Mouse (Mus musculus): ENCODE results near the gene Cmtm2b.
"Not testable (repeated sequence)": the region's sequence is repeated elsewhere in the genome, so short reads cannot be mapped to it uniquely, and the experiment has no call there.

Gene Cmtm2b

DNA sequence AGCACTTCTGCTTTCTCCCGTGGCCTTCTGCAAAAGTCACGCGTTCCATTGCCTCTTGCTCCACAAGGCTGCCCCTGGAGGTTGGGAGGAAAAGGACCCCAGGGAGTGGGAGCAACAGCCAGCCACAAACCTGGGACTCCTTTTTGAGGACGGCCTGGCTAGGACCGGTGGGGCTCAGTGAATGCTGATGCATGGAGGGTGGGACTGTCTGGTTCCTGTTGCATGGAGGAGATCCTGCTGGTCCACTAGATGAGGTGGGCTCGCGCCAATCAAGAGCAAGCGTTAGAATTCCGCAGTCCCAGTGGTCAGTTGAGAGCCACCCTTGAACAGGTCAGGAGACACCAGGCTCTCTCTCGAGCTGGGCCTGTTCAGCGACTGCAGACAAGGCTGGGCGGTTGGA lies at the start of gene Cmtm2b:
Cmtm2b (plus strand) TSS at position 301 of the 400 bp plus-strand sequence.
- not testable (repeated sequence) for DNase-seq (ENCODE audit: low read depth, low spot score)

DNA sequence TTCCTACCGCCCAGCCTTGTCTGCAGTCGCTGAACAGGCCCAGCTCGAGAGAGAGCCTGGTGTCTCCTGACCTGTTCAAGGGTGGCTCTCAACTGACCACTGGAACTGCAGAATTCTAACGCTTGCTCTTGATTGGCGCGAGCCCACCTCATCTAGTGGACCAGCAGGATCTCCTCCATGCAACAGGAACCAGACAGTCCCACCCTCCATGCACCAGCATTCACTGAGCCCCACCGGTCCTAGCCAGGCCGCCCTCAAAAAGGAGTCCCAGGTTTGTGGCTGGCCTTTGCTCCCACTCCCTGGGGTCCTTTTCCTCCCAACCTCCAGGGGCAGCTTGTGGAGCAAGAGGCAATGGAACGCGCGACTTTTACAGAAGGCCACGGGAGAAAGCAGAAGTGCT lies 28.9 kb upstream of the Cmtm2b start, which contains the start of gene Cmtm2a:
Cmtm2a (minus strand) TSS at position 101 of the 400 bp plus-strand sequence.
- DNase-seq (ENCODE audit: low read depth, low spot score): not testable (repeated sequence)

DNA sequence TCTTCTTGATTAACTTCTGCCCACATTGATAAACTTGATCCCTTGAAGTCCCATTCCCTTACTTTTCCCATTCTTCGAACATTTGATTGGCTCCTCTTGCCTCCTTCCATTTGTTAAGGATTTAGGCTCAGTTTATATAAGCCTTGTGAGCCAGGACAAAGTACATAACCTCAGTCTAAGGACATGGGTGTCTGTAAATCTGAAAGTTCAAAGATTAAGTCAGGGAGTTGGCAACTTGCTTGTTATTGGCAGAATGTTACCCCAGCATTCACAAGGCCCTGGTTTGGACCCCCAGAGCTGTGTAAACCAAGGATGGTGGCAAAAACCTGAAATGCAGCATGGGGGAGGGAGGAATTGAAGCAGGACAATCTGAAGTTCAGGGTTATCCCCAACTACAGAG lies 27.6 kb upstream of the Cmtm2b start:
- no peak for DNase-seq (ENCODE audit: low read depth, low spot score)

DNA sequence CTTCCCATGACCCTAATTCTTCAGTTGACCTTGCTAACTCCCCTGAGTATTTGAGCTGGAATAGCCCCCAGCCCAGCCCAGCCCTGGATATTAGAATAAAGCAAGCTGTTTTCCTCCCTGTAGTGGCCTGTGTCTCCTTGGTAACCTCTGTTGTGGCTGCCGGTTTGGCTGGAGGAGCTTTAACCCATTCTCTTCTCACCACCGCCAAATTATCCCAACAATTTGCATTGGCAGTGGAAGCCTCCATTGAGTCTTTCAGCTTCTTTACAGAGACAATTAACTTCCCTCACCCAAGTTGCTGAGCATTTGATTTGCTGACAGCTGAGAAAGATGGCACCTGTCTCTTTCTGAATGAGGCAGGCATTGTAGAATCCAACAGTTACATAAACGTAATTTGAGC lies 20.5 kb upstream of the Cmtm2b start:
- DNase-seq (ENCODE audit: low read depth, low spot score): not testable (repeated sequence)

GRCm38 (mm10) chr8:104302536-104302935 lies 19.5 kb upstream of the Cmtm2b start:
- not testable (repeated sequence) for DNase-seq (ENCODE audit: low read depth, low spot score)

DNA sequence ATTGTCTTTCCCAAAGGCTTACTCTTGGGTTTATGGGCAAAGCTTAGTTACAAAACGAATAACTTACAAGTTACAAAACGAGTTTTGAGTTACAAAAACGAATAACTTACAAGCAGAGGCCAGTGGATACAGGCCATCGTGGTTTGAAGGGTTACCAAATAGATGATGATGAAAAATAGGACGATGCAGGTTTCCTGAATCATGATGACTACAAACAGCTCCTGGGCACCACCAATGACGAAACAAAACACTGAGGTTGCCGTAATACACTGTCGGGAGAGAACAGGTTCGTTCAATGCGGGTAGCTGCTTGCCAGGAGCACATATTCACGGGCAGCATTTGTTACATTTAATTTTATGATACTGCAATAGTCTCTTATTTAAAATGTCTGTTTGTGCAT lies 17.1 kb upstream of the Cmtm2b start:
- DNase-seq (ENCODE audit: low read depth, low spot score): no peak

- not testable (repeated sequence) for DNase-seq (ENCODE audit: low read depth, low spot score)
These were observed 13.7 kb upstream of the Cmtm2b start for GRCm38 (mm10) chr8:104308341-104308740.

DNA sequence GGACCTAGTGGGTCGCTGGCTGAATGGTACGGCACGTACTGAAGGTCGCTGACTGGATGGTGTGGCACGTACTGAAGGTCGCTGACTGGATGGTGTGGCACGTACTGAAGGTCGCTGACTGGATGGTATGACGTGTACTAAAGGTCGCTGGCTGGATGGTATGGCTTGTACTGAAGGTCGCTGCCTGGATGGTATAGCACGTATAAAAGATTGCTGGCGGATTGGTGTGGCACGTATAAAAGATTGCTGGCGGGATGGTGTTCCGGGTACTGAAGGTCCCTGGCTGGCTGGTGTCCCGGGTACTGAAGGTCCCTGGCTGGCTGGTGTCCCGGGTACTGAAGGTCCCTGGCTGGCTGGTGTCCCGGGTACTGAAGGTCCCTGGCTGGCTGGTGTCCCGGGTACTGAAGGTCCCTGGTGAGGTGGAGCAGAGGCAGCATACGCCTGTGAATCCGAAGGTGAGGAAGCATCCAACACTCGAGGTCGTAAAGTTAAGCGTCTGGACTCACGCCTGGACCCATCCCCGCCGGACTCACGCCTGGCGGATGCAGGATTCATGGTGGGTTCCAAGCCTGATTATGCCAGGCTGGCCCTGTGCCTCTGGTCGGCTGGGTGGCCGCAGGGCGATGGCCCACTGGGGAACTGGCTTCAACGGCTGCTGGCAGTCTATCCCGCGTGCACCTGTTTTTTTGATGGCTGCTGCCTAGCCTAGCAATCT lies 12.4 kb upstream of the Cmtm2b start, which contains the start of the genes Gm45711 and Cmtm1:
Gm45711 (minus strand) TSS at position 641 of the 715 bp plus-strand sequence.
Cmtm1 (minus strand) TSS at position 705 of the 715 bp plus-strand sequence.
- not testable (repeated sequence) for DNase-seq (ENCODE audit: low read depth, low spot score)

DNA sequence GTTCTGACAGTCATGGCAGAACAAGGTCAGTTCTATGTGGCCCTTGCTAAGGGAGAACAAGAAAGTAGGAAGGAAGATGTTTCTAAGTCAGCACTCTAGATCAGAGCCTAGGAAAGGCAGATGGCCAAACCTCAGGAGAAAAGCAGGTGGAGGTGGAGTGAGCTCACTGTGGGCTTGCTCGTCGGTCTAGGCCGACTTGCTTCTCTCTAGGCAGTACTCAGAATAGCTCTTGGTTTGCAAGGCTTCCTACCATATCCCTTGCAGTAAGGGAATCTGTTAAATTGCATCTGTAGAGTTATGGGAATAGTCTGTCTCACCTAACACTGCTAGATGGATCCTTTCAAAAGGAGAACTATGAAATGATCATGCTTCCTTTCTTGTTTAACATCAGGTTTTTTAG lies 10.0 kb upstream of the Cmtm2b start:
- not testable (repeated sequence) for DNase-seq (ENCODE audit: low read depth, low spot score)

DNA sequence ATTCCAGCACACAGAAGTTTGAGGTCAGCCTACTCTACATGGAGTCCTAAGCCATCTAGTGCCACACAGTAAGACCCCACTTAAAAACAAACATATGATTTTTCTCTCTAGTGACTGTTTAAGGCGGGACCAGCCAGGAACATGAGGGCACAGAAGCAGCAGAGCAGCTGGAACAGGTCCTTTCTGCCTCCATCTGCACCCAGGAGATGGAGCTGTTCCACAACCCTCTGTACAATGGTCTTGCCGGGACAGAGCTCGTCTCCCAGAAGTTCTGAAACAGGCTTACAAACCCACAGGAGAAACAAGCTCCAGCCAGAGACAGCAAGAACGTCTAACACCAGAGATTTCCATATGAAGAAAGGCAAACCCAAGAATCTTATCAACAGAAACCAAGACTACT lies 8.7 kb upstream of the Cmtm2b start:
- peak; percentile 24 for DNase-seq (ENCODE audit: low read depth, low spot score)

DNA sequence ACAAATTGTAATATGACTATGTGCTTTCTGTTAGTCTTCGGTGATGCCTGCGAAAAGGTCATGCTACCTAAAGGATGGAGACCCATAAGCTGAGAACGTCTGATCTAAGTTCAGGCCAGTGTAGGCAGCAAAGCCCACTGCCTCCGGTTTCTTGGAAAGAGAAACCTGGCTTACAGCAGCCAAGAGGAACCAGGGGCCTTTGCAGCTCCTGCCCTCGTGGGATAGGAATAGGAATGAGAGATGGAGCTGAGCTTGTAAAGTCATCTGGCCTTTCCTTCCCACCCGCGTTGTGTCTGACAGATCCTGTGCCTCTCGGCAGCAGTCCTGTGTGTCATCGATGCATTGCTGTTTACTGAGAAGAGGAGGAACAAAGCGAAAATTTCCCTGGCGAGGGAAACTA lies 763 bp upstream of the Cmtm2b start, which contains the start of gene Gm11020:
Gm11020 (plus strand) TSS at position 301 of the 400 bp plus-strand sequence.
- DNase-seq (ENCODE audit: low read depth, low spot score): not testable (repeated sequence)

DNA sequence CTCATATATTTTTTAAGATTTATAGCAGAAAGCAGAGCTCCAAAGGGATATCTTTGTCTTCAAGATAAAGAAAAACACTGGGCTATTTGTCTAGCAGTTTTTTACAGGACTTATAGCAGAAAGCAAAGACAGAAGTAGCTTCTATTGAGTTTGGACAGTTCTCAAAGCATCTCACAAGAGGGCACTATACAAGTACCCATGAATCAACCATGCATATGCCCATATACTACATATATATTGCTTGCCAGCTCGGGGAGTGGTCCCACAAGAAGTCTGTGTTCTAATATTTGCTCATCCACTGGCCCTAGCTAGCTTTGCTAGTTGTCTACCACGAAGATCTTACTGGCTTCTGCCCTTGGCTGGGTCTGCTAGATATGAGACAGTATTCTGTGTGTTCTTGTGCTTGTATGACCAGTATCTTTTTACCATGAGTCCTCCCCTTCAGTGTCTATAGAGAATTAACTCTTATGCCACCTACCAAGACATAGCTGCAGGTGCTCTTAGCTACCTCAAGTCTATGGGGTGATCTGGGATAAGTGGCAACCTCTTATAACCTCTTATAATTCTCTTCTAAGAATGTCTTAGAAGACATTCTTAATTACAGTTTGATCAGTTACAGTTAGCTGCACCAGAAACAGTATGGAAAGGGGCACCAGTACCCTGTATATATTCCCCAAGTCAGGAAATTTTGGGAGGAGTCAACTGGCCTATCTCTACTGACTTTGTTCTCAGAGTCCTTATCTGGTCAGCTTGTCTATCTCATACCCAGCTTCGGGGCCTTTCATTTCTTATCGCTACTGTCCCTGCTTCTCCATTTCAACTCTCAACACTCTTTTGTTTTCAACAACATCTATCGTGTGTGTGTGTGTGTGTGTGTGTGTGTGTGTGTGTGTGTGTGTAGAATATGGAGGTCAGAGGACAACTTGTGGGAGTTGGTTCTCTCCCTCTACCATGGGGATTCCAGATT lies 10.9 kb downstream of the Cmtm2b start:
- DNase-seq (ENCODE audit: low read depth, low spot score): peak; percentile 29

GRCm38 (mm10) chr8:104333786-104334185 lies 11.8 kb downstream of the Cmtm2b start:
- DNase-seq (ENCODE audit: low read depth, low spot score): no peak

GRCm38 (mm10) chr8:104334196-104334595 lies 12.2 kb downstream of the Cmtm2b start:
- DNase-seq (ENCODE audit: low read depth, low spot score): no peak

DNA sequence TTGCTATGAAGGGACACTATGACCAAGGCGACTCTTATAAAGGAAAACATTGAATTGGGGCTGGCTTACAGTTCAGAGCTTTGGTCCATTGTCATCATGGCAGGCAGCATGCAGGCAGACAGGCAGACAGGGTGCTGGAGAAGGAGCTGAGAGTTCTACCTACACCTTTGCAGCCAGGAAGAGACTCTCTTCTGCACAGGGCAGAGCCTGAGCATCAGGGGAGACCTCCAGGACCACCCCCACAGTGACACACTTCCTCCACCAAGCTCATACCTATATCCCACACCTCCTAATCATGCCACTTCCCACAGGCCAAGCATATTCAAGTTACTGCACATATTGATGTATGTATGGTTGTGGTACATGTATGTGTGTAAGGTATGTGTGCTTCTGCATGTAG lies 14.8 kb downstream of the Cmtm2b start:
- DNase-seq (ENCODE audit: low read depth, low spot score): no peak

DNA sequence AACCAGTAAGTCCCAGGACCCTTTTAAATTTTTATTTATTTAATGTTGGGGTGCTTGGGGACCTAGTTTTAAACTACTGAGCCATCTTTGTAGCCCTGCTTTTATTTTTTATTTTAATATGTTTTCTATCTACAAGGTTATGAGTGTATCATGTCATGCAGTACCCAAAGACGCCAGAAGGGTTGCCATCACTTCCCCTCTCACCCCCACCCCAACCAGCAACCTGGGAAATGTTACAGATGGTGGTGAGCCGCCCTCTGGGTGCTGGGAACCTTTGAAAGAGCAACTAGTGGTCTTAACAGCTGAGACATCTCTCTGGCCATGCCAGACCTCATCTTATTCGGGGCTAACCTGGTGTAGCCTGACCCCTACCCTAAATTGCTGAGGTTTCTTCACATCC lies 15.9 kb downstream of the Cmtm2b start:
- peak; percentile 40 for DNase-seq (ENCODE audit: low read depth, low spot score)

DNA sequence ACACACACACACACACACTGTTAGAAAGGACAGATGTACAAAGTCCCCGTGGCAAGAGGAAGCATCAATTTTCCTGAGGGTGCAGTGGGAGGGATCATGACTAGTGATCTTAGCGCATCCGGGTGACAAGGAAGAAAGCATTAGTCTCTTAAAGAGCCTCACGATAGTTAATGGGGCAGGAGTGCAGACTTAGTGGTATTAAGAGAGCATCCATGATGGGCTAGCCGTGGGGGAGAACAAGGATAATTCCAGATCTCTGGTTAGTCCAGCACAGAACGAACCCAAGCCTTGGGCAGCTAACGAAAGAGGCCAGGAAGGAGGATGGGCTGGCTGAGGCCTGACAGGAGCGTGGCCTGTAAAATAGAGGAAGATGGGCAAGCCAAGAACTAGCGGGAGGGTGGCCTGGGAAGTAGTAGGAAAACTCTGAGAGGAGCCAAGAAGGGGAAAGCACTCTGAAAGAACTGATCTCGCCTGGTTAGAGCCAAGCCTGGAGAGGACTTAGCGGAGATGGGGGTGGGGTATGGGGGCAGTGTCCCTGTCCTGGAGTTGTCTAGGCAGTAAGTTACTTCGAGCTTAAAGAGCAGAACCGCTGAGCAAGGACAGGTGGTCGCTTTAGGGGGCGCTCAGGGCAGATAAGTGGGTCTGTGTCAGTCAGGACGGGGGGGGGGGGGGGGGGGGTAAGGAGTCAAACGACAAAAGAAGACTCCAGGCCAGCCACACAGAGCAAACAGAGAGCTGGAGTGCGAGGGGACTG lies 17.4 kb downstream of the Cmtm2b start, which contains the start of gene Cmtm3:
Cmtm3 (plus strand) TSS at position 182 of the 754 bp plus-strand sequence.
- DNase-seq (ENCODE audit: low read depth, low spot score): peak; percentile 31

DNA sequence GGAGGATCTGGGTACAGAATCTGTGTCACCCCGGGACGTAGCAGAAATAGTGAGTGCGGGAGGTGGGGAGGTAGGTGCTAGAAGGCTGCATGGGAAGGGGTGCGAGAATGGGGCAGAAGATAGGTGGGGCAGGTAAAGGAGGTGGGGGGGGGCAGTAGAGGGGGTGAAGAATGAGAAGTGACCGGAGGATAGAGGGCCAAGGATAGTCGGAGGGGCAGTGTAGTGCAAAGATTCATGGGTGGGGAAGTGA lies 17.9 kb downstream of the Cmtm2b start:
- DNase-seq (ENCODE audit: low read depth, low spot score): no peak

GRCm38 (mm10) chr8:104340233-104341105 lies 18.4 kb downstream of the Cmtm2b start:
- peak; percentile 90 for DNase-seq (ENCODE audit: low read depth, low spot score)

DNA sequence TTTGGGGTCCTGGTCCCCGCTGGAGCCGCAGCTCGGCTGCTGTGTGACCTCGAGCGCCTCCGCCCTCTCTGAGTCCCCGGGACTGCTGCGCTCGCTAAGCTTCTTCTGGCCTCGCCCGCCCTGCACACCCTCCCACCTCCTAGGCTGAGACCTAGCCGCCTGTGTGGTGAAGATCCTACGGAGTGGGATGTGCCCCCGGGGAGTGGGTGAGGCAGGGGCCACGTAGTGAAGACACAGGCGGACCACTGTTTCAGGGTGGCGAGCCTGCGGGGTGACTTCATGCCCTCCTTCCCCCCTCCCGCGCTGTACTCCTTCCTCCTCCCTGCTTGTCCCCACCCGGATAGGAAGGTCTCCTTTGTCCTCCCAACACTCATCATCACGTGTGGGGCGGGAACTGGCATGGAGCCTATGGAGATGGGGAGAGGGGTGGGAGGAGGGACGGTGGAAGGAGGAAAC lies 19.1 kb downstream of the Cmtm2b start:
- peak; percentile 97 for DNase-seq (ENCODE audit: low read depth, low spot score)
